Mouse (Mus musculus) embryo, embryonic 11 days (tissue): ENCODE data around the gene Myadm.
"Not testable (repeated sequence)": the region's sequence is repeated elsewhere in the genome, so short reads cannot be mapped to it uniquely, and the experiment has no call there.

Experiments used
- DNase-seq: peaks from one replicate; pipeline ENCODE4 v3.0.0-alpha.2; 2015

Myadm gene

GRCm38 (mm10) chr7:3288976-3289970 lies at the start of gene Myadm, which contains the start of gene Prkcg:
Gene Myadm, plus strand, starts transcription at chr7:3289080.
Gene Prkcg, plus strand, starts transcription at chr7:3289179.
- peak; percentile 89 for DNase-seq

GRCm38 (mm10) chr7:3239193-3239592 lies 49.7 kb upstream of the Myadm start:
- DNase-seq, result no peak

DNA sequence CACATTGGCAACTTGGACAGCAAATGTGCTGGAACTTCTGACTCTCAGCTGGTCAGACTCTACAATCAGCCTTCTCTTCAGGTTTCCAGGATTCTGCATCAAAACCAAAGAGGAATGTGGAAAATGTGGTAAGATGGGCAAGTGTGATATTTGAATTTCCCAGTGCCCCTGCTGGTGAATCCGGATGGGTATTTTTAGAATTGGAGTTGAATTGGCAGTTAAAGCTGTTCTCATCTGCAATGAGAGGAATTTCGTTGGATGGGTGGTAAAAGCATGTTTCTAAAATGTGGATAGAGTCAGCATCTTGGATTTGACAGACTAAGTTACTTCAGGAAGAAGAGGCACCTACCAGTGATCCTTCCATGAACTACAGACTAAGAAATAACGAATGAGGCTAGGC lies 28.2 kb upstream of the Myadm start:
- DNase-seq, result no peak

- no peak for DNase-seq
Observed at GRCm38 (mm10) chr7:3261446-3261845, 27.4 kb upstream of the Myadm start.

DNA sequence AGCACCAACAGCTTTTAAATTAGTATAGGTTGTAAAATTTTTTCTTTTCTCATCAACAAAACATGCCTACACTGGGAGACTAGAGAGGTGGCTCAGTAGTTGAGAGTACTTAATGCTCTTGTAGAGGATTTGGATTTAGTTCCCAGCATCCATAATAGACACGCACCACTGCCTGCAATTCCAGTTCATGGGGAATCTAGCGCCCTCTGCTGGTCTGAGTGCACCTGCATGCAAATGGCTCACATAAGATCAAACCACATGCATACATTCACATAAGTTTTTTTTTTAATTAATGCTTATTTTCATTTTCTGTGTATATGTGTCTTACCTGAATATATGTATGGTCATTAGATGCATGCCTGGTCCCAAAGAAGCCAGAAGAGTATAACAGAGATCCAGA lies 26.1 kb upstream of the Myadm start:
- DNase-seq, result peak; percentile 47

DNA sequence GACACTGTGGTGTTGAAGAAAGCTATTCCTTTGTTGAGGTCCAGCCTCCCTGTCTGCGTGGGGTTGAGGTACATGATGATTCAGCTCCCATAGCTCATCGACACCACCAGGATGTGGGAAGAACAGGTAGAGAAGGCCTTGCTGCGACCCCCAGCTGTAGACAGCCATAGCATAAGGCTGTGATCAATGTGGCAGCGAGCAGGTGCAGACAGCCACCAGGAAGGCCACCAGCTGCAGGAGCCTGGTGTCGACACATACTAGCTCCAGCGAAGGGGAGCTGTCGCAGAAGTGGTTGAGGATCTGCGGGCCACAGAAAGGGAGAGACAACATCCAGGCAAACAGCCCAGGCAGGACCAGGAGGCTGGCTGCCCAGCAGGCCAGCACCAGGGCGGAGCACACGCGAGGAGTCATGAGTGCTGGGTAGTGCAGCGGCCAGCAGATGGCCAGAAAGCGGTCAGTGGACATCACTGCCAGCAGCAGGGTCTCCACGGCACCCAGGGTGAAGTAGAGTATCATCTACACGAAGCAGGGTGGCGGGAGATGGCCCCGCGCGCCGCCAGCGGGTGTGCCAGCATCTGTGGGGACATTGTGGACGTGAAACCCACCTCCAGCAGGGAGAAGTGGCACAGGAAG lies 24.4 kb upstream of the Myadm start:
- no peak for DNase-seq

DNA sequence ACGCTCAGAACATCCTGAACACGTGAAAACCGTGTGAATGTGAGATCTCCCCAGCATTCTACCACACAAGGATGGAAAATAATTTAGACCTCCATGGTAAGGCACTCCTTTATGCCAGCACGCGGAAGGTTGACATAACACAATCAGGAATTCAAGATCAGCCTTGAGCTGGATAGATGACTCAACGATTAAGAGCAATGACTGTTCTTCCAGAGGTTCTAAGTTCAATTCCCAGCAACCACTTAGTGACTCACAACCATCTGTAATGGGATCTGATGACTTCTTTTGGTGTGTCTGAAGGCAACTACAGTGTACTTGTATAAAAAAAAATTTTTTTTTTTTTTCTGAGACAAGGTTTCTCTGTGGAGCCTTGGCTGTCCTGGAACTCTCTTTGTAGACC lies 23.6 kb upstream of the Myadm start:
- no peak for DNase-seq

- DNase-seq, result no peak
Observed at GRCm38 (mm10) chr7:3267261-3267660, 21.6 kb upstream of the Myadm start.

DNA sequence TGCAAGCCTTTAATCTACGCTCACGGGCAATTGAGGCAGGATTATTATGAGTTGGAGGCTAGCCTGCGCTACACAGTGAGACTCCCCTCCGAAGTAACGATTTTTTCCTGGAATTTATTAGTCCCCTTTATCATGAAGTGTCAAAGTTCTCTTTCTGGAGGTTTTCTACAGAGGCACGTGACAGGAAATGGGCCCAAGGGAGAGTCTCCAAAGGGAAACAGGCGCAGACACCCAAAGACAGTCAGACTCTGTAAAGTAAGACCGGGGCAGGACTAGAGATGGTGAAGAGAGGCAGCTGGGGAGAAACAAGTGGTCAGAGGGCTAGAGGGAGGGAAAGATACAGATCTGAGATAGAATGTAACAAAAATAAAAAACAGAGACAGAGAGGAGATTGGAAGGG lies 21.0 kb upstream of the Myadm start:
- DNase-seq, result no peak

GRCm38 (mm10) chr7:3268291-3268690 lies 20.6 kb upstream of the Myadm start:
- DNase-seq, result no peak

- DNase-seq, result no peak
Observed at GRCm38 (mm10) chr7:3272206-3272605, 16.7 kb upstream of the Myadm start.

DNA sequence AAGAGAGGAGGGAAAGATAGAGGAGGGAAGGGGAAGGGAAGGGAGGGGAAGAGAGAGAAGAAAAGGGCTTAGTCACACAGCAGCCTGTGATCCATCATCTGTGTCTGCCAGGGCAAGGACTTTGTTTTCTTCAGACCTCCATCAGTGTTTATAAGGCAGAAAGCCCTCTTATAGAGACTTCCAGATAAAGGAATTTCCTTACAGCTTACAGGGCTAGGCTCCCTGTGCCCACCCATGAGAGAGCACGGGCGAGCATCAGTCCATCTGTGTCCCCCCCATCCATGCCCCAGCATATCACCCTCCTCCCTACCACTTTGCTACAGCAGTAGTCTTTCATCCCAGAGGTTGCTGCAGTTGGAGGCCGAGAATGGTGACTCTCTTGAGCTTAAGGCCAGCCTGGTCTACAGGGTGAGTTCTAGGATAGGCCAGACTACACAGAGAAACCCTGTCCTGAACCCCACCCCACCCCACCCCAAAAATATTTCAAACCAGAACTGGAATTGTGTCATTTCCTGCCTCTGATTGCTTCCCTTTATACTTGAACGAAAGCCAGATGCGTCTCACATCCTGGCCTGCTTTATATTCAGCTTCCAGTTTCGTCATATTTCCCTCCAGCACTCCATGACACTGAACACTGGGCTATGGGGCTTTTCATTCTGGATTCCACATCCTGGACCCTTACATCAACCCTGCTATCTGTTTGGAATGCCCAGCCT lies 13.3 kb upstream of the Myadm start:
- no peak for DNase-seq

- DNase-seq, result not testable (repeated sequence)
Observed at GRCm38 (mm10) chr7:3276781-3277180, 12.1 kb upstream of the Myadm start.

GRCm38 (mm10) chr7:3280080-3280653 lies 8.7 kb upstream of the Myadm start:
- no peak for DNase-seq

DNA sequence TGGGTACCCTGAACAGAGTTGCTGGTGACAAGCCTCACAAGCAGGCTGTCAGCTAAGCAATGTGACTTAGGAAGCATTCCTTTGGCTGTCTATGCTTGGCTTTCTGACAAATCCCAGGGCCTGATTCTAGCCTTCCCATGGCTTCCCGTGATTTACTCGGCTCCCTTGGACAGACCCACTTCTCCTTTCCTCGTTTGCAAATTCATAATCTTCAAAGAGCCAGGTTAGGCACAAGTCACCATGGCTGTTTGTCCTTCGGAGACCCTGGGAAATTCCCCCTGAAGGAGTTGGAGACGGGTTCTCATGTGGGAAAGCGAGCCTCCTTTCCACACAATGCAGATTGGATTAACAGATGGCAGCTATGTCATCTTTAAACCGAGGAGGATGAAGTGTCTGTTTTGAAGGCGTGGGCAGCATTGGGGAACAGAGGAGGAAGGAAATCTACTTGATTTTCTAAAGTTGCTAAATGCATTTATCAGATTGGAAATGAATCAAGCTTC lies 8.2 kb upstream of the Myadm start:
- DNase-seq, result no peak

GRCm38 (mm10) chr7:3281741-3282140 lies 7.1 kb upstream of the Myadm start:
- DNase-seq, result no peak

DNA sequence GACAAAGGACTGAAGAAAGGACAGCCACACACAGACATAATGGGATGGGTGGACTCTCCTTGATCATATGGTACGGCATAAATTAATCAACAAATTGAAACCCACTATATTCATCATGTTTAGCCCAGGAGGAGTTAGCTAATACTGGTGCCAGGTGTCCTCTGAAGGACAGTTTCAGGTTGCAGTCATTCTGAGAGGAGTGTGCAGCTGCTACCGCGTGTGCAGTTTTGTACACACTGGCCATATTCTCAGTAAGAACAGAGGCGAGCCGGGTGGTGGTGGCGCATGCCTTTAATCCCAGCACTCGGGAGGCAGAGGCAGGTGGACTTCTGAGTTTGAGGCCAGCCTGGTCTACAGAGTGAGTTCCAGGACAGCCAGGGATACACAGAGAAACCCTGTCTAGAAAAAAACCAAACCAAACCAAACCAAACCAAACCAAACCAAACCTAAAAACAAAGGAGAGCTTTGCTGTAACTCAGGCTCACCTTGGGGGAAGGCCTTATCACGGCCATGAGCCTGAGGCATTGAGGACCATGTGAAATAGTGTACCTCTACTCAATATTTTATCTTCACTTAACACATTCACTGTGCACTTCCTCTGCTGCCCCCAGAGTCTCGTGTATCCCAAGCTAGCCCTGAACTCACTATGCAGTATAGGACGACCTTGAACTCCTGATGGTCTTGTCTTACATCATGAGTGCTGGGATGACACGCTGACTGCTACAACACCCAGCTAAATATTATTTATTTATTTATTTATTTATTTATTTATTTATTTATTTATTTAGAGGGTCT lies 5.6 kb upstream of the Myadm start:
- DNase-seq, result no peak

GRCm38 (mm10) chr7:3284604-3285003 lies 4.3 kb upstream of the Myadm start:
- no peak for DNase-seq

DNA sequence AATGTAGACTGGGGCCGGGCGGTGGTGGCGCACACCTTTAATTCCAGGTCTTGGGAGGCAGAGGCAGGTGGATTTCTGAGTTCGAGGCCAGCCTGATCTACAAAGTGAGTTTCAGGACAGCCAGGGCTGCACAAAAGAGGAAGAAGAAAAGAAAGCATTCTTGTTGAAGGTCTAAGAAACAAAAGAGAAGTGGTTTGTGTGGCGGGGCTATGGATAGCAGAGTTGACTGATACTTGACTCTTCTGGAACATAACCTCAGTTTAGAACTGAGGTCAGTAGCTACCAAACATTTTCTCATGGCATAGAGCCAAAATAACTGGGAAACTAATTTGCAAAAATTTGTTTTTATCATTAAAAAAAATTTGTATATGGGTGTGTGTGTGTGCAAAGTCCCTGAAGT lies 2.8 kb upstream of the Myadm start:
- no peak for DNase-seq

DNA sequence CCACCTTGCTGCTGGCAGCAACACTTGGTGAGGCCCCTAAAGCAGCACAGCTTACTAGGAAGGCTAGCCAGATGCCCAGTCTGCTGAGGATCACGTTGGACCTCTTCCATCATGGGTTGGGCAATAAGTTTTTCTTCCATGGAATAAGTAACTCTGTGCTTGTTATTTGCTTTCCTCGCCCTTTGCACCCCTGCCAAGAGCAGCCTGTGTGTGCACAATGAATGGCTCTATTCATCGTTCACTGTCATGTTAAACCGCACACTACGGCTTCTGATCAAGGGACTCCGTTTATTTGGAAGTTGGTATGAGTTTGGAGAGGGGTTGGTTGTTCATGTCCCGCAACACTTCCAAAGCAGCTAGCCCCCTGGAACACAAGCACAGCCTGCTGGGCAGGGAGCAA lies 1.7 kb upstream of the Myadm start:
- no peak for DNase-seq

- DNase-seq, result peak; percentile 98
Observed at GRCm38 (mm10) chr7:3290257-3291033, 1.6 kb downstream of the Myadm start.
